Mouse (Mus musculus): ENCODE results near the gene Pik3r2. TPM values are rescaled to one million over a fixed set of nuclear protein-coding genes. Genes with fewer than 3 reads are reported as not detected.

Pik3r2 gene
- polyA plus RNA-seq, 1 experiment from 2014 or later = 28.0 TPM

GRCm38 (mm10) chr8:70789046-70789445 is 12.5 kb upstream of the Pik3r2 start:
- H3K27ac ChIP-seq = no peak overlapping the region
- H3K36me3 ChIP-seq = peaks cover 22% of the 10 kb centered on the region
- no peak overlapping the region for H3K9ac ChIP-seq
- H3K27me3 ChIP-seq = peaks cover 5% of the 10 kb centered on the region; the same call in 1 of the 2 replicates
- no peak for ATAC-seq (replicated peaks; ENCODE audit: insufficient number of reproducible peaks, insufficient read depth, low FRiP score, low read depth)
- WGBS = 75% methylated on average over 10 of the region's 10 CpGs
- H3K9me3 ChIP-seq (replicated peaks) = no peaks in the 10 kb centered on the region
- no peak overlapping the region for H3K4me3 ChIP-seq
- H3K4me2 ChIP-seq = no peak overlapping the region
- peaks cover 35% of the 10 kb centered on the region for H3K4me1 ChIP-seq (replicated peaks)

- Histone ChIP-seq H3K27ac (no peak overlapping the region), H3K27me3 (no peaks in the 10 kb centered on the region), H3K4me3 (0 out of 2 replicates have a peak overlapping the region, but pooled peaks have one; percentile 5), H3K4me2 (peak overlapping the region; percentile 3; the same call in 1 of the 2 replicates), H3K36me3 (peaks cover 28% of the 10 kb centered on the region), H3K9ac (no peak overlapping the region), H3K9me3 (replicated peaks) (no peaks in the 10 kb centered on the region), H3K4me1 (replicated peaks) (peaks cover 35% of the 10 kb centered on the region)
- WGBS = 24% methylated on average over 30 of the region's 30 CpGs
- no peak for ATAC-seq (replicated peaks; ENCODE audit: insufficient number of reproducible peaks, insufficient read depth, low FRiP score, low read depth)
Observed at GRCm38 (mm10) chr8:70787941-70788667, 11.6 kb upstream of the Pik3r2 start.

- H3K27me3 ChIP-seq = no peaks in the 10 kb centered on the region
- H3K9ac ChIP-seq = no peak overlapping the region
- H3K36me3 ChIP-seq = peaks cover 31% of the 10 kb centered on the region
- no peaks in the 10 kb centered on the region for H3K9me3 ChIP-seq (replicated peaks)
- no peak overlapping the region for H3K4me3 ChIP-seq
- no peak for ATAC-seq (replicated peaks; ENCODE audit: insufficient number of reproducible peaks, insufficient read depth, low FRiP score, low read depth)
- no peak overlapping the region for H3K4me2 ChIP-seq
- peaks cover 28% of the 10 kb centered on the region for H3K4me1 ChIP-seq (replicated peaks)
- H3K27ac ChIP-seq = no peak overlapping the region
- WGBS = 93% methylated on average over 3 of the region's 3 CpGs
Observed at GRCm38 (mm10) chr8:70787051-70787445, 10.5 kb upstream of the Pik3r2 start.

DNA sequence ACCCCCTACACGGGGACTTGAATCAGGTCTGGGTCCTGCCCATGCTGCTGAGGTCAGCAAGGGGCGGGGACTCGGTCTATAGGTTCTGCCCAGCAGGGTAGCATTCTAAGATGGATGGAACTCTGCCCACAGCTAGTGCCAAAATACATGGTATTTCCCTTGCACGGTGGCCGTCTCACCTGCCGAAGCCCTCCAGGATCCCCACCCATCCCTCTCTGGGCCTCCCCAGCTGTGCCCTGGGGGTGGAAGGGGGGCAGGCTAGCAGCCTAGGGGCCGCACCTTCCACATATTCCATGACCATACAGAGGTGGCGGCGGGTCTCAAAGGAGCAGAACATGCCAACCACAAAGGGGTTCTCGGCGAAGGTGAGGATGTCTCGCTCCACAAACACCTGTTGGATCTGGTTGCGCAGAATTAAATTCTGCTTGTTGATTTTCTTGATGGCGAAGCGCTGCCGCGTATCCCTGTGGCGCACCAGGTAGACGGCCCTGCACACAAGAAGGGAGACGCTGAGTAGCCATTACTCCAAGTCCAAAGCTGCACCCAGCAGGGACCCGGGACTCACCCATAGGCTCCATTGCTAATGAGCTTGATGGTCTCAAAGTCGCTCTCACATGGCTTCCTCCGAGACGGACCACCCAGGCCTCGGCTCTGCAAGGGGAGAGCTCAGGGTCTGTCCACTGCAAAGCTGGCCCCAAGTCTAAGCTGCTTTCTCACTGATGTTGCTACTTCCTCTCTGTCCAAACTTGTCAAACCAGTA is 10.0 kb upstream of the Pik3r2 start:
- Histone ChIP-seq H3K27ac (no peak overlapping the region), H3K4me2 (no peak overlapping the region), H3K27me3 (no peaks in the 10 kb centered on the region), H3K9ac (no peak overlapping the region), H3K9me3 (replicated peaks) (no peaks in the 10 kb centered on the region), H3K36me3 (peaks cover 32% of the 10 kb centered on the region), H3K4me3 (no peak overlapping the region), H3K4me1 (replicated peaks) (peaks cover 23% of the 10 kb centered on the region)
- 88% methylated on average over 25 of the region's 25 CpGs for WGBS
- ATAC-seq (replicated peaks; ENCODE audit: insufficient number of reproducible peaks, insufficient read depth, low FRiP score, low read depth) = no peak

- Histone ChIP-seq H3K4me3 (no peak overlapping the region), H3K4me1 (replicated peaks) (peaks cover 25% of the 10 kb centered on the region), H3K4me2 (no peak overlapping the region), H3K9ac (no peak overlapping the region), H3K27me3 (no peaks in the 10 kb centered on the region), H3K36me3 (peaks cover 35% of the 10 kb centered on the region), H3K27ac (no peak overlapping the region), H3K9me3 (replicated peaks) (no peaks in the 10 kb centered on the region)
- WGBS = 76% methylated on average over 11 of the region's 11 CpGs
- no peak for ATAC-seq (replicated peaks; ENCODE audit: insufficient number of reproducible peaks, insufficient read depth, low FRiP score, low read depth)
Observed at GRCm38 (mm10) chr8:70780093-70780492, 3.6 kb upstream of the Pik3r2 start.

DNA sequence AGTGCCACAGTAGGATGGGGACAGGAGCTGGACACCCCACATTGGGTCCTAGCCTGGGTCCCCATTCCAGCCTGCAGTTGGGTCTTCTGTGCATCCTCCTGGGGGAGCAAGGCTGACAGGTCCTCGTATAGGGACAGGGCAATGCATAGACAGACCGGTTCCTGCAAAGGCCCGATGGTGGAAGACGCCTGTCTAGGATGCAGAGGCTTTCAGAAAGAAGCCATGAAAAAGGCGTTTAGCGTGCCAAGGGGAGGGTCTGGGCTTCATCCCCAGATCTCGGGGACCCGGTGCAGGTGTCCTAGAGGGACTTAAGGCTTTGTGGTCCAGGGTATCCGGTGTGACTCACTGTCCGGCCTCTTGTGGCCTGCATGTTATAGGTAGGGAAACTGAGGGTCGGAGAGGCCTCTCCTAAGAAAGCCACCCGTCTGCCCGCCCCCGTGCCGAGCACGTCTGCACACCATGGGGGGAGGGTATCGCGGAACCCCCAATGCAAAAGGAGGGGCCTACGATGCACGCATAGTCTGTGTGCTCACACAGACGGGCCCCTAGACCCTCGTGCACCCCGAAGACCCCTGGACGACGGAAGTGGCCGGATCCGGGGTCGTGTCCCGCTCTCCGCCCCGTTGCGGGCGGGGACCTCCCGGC is 540 bp downstream of the Pik3r2 start:
- Histone ChIP-seq H3K9me3 (replicated peaks) (no peaks in the 10 kb centered on the region), H3K36me3 (peaks cover 38% of the 10 kb centered on the region), H3K27ac (peak overlapping the region; percentile 98), H3K4me3 (peak overlapping the region; percentile 92), H3K4me1 (replicated peaks) (peaks cover 46% of the 10 kb centered on the region), H3K4me2 (peak overlapping the region; percentile 96), H3K9ac (peak overlapping the region; percentile 100), H3K27me3 (no peaks in the 10 kb centered on the region)
- no peak for ATAC-seq (replicated peaks; ENCODE audit: insufficient number of reproducible peaks, insufficient read depth, low FRiP score, low read depth)
- 4% methylated on average over 34 of the region's 34 CpGs for WGBS

- H3K9ac ChIP-seq = peak overlapping the region; percentile 100
- H3K4me1 ChIP-seq (replicated peaks) = peaks cover 46% of the 10 kb centered on the region
- WGBS = 82% methylated on average over 5 of the region's 5 CpGs
- H3K27me3 ChIP-seq = no peaks in the 10 kb centered on the region
- peak overlapping the region; percentile 96 for H3K4me2 ChIP-seq
- no peaks in the 10 kb centered on the region for H3K9me3 ChIP-seq (replicated peaks)
- H3K27ac ChIP-seq = no peak overlapping the region
- ATAC-seq (replicated peaks; ENCODE audit: insufficient number of reproducible peaks, insufficient read depth, low FRiP score, low read depth) = no peak
- peak overlapping the region; percentile 92 for H3K4me3 ChIP-seq
- peaks cover 38% of the 10 kb centered on the region for H3K36me3 ChIP-seq
Observed at GRCm38 (mm10) chr8:70775227-70775626, 1.3 kb downstream of the Pik3r2 start.

DNA sequence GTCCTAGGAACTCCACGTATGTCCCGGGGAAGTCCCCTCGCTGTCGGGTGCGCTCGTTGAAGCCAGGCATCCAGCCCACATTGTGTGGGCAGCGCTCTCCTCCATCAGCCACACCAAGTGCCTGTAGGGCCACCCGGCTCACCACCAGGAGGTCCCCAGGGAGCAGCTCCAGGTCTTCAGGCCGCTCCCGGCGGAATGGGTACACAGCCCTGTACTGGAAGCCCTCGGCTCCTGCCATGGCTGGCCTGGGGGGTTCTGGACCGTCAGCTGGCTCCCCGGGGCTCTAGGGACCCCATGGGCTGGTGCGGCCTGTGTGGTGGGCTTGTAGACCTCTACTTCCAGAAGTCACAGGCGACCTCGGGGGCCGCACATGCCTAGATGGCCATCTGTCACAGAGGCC is 1.8 kb downstream of the Pik3r2 start:
- no peak for ATAC-seq (replicated peaks; ENCODE audit: insufficient number of reproducible peaks, insufficient read depth, low FRiP score, low read depth)
- WGBS = 93% methylated on average over 18 of the region's 18 CpGs
- Histone ChIP-seq H3K4me1 (replicated peaks) (peaks cover 46% of the 10 kb centered on the region), H3K9me3 (replicated peaks) (no peaks in the 10 kb centered on the region), H3K27ac (no peak overlapping the region), H3K36me3 (peaks cover 37% of the 10 kb centered on the region), H3K4me3 (no peak overlapping the region), H3K4me2 (0 out of 2 replicates have a peak overlapping the region, but pooled peaks have one; percentile 96), H3K9ac (peak overlapping the region; percentile 100; the same call in 1 of the 2 replicates), H3K27me3 (no peaks in the 10 kb centered on the region)

- 34% methylated on average over 9 of the region's 9 CpGs for WGBS
- H3K4me3 ChIP-seq = no peak overlapping the region
- H3K4me2 ChIP-seq = peak overlapping the region; percentile 13; the same call in 1 of the 2 replicates
- ATAC-seq (replicated peaks; ENCODE audit: insufficient number of reproducible peaks, insufficient read depth, low FRiP score, low read depth) = 0 out of 2 replicates have a peak, but pooled peaks have one; percentile 13
- H3K9ac ChIP-seq = peak overlapping the region; percentile 29; the same call in 1 of the 2 replicates
- peaks cover 49% of the 10 kb centered on the region for H3K4me1 ChIP-seq (replicated peaks)
- H3K36me3 ChIP-seq = peaks cover 34% of the 10 kb centered on the region
- H3K27me3 ChIP-seq = no peaks in the 10 kb centered on the region
- no peaks in the 10 kb centered on the region for H3K9me3 ChIP-seq (replicated peaks)
- peak overlapping the region; percentile 75 for H3K27ac ChIP-seq
Observed at GRCm38 (mm10) chr8:70773833-70774232, 2.7 kb downstream of the Pik3r2 start.

GRCm38 (mm10) chr8:70773410-70773809 is 3.1 kb downstream of the Pik3r2 start:
- Histone ChIP-seq H3K27ac (peak overlapping the region; percentile 75), H3K9me3 (replicated peaks) (no peaks in the 10 kb centered on the region), H3K27me3 (no peaks in the 10 kb centered on the region), H3K36me3 (peaks cover 36% of the 10 kb centered on the region), H3K4me2 (peak overlapping the region; percentile 13; the same call in 1 of the 2 replicates), H3K9ac (0 out of 2 replicates have a peak overlapping the region, but pooled peaks have one; percentile 6), H3K4me3 (no peak overlapping the region), H3K4me1 (replicated peaks) (peaks cover 46% of the 10 kb centered on the region)
- no peak for ATAC-seq (replicated peaks; ENCODE audit: insufficient number of reproducible peaks, insufficient read depth, low FRiP score, low read depth)
- WGBS = 73% methylated on average over 5 of the region's 5 CpGs

GRCm38 (mm10) chr8:70772890-70773289 is 3.6 kb downstream of the Pik3r2 start:
- H3K4me1 ChIP-seq (replicated peaks) = peaks cover 41% of the 10 kb centered on the region
- no peak overlapping the region for H3K9ac ChIP-seq
- 77% methylated on average over 9 of the region's 9 CpGs for WGBS
- no peak overlapping the region for H3K27ac ChIP-seq
- H3K4me2 ChIP-seq = no peak overlapping the region
- peaks cover 39% of the 10 kb centered on the region for H3K36me3 ChIP-seq
- no peaks in the 10 kb centered on the region for H3K9me3 ChIP-seq (replicated peaks)
- no peak for ATAC-seq (replicated peaks; ENCODE audit: insufficient number of reproducible peaks, insufficient read depth, low FRiP score, low read depth)
- no peaks in the 10 kb centered on the region for H3K27me3 ChIP-seq
- H3K4me3 ChIP-seq = no peak overlapping the region
